Comparison of ENCODE assay signal across 18 mouse cellular contexts in genomic region chr6:21464719-21465118, GRCm38 (mm10).
DNase-seq lines count a peak whose midpoint lies in the region; ATAC-seq and TF ChIP-seq lines count a peak whose summit lies in the region.
"Had no signal": no experiment of that assay in that cellular context is flagged by ENCODE, and none has a peak within 500 bp of the region (broad histone marks: within the 10 kb centered on the region; RNA-seq: fewer than 3 reads in every experiment).

No protein-coding gene starts in this region.

- no peak for DNase-seq in G1E (ENCODE audit: low spot score)
- DNase-seq in forebrain, embryonic 10.5 days (ENCODE audit: extremely low spot score, low spot score) = no peak
- DNase-seq: adrenal gland, adult 2 months; adrenal gland, adult 8-10 months; adrenal gland, postnatal 10 days; adrenal gland, postnatal 14 days; adrenal gland, postnatal 25 days; adrenal gland, postnatal 36 days; B cell, adult 2 months; cerebellum, adult 11 months; cerebellum, adult 11-12 months; cerebellum, adult 18-20 months; cerebellum, adult 2 months; cerebellum, adult 8-10 months had no signal

- no peaks in the 10 kb centered on the region for H3K9me3 ChIP-seq in G1E (replicated peaks)
- H3K9me3 ChIP-seq in forebrain, embryonic 10.5 days = no peaks in the 10 kb centered on the region

- H3K4me3 ChIP-seq in G1E (ENCODE audit: low read depth, low read length) = no peak overlapping the region
- H3K4me3 ChIP-seq in forebrain, embryonic 10.5 days = no peak overlapping the region

- H3K4me1 ChIP-seq in G1E (ENCODE audit: insufficient read depth, low read depth, low read length) = 0 out of 2 replicates have a peak, but pooled peaks cover 3% of the 10 kb centered on the region
- no peaks in the 10 kb centered on the region for H3K4me1 ChIP-seq in forebrain, embryonic 10.5 days

- H3K27me3 ChIP-seq in G1E (ENCODE audit: insufficient read depth, low read length) = no peaks in the 10 kb centered on the region
- H3K27me3 ChIP-seq in forebrain, embryonic 10.5 days (ENCODE audit: poor library complexity, severe bottlenecking) = no peaks in the 10 kb centered on the region
- H3K27me3 ChIP-seq: CH12.LX had no signal

- ATAC-seq in G1E (ENCODE audit: extremely low read depth, insufficient number of reproducible peaks, low FRiP score, poor library complexity, severe bottlenecking) = peak; percentile 73
- ATAC-seq: activated CD4-positive, CD25-positive, alpha-beta regulatory T cell, adult 4 months; CD4-positive, CD25-positive, alpha-beta regulatory T cell, adult 4 months; Patski had no signal

- TF ChIP-seq CTCF in G1E (IDR thresholded peaks at IDR 0.05; ENCODE audit: low read depth, low read length) = no peak

- H3K27ac ChIP-seq in forebrain, embryonic 10.5 days = no peak overlapping the region

- no peaks in the 10 kb centered on the region for H3K36me3 ChIP-seq in G1E (replicated peaks)
- H3K36me3 ChIP-seq in forebrain, embryonic 10.5 days (replicated peaks) = no peaks in the 10 kb centered on the region
